Mouse (Mus musculus) embryonic facial prominence, embryonic 11.5 days (tissue): ENCODE measurements around the gene Mri1. TPM values are rescaled to one million over a fixed set of nuclear protein-coding genes. Genes with fewer than 3 reads are reported as not detected.

Experiments
- ATAC-seq: fragments of 200-750 bp; cut with Nextera tagmentation; replicated peaks from 2 replicates; pipeline ENCODE4 v1.8.0; 2017; ENCODE audit warnings: low read depth; ENCODE audit not compliant: insufficient number of reproducible peaks, low FRiP score, low TSS enrichment
- DNase-seq: peaks from one replicate; pipeline ENCODE4 v3.0.0-alpha.2; 2015; ENCODE audit warnings: low spot score
- H3K27ac ChIP-seq: fragments of 300-500 bp; sonication (generic); replicated peaks from 2 replicates; pipeline ENCODE4 v1.5.1; 2014; ENCODE audit warnings: mild to moderate bottlenecking, low read depth, low read length, control low read depth
- H3K27me3 ChIP-seq: fragments of 300-500 bp; sonication (generic); 2 replicates; pipeline ENCODE4 v1.6.1; 2014; ENCODE audit warnings: mild to moderate bottlenecking, low read length, moderate library complexity, mixed read lengths; ENCODE audit not compliant: control insufficient read depth, insufficient read depth
- H3K36me3 ChIP-seq: fragments of 300-500 bp; sonication (generic); replicated peaks from 2 replicates; pipeline ENCODE4 v1.6.1; 2014; ENCODE audit warnings: low read depth, mild to moderate bottlenecking, low read length, moderate library complexity, mixed read lengths; ENCODE audit not compliant: control insufficient read depth, insufficient read depth
- H3K4me1 ChIP-seq: fragments of 300-500 bp; sonication (generic); 2 replicates; pipeline ENCODE4 v1.6.1; 2014; ENCODE audit warnings: low read length, mixed read lengths; ENCODE audit not compliant: control insufficient read depth, insufficient read depth
- H3K4me2 ChIP-seq: fragments of 300-500 bp; sonication (generic); 2 replicates; pipeline ENCODE4 v1.6.1; 2014; ENCODE audit warnings: low read depth, mild to moderate bottlenecking, control low read depth, low read length, moderate library complexity
- H3K4me3 ChIP-seq: fragments of 300-500 bp; sonication (generic); 2 replicates; pipeline ENCODE4 v1.5.1; 2014; ENCODE audit warnings: low read depth, low read length, control low read depth
- H3K9ac ChIP-seq: fragments of 300-500 bp; sonication (generic); replicated peaks from 2 replicates; pipeline ENCODE4 v1.6.1; 2014; ENCODE audit warnings: mild to moderate bottlenecking, control low read depth, low read length
- H3K9me3 ChIP-seq: fragments of 300-500 bp; sonication (generic); replicated peaks from 2 replicates; pipeline ENCODE4 v1.6.1; 2016; ENCODE audit warnings: mild to moderate bottlenecking, low read length, inconsistent platforms, mixed read lengths; ENCODE audit not compliant: control insufficient read depth
- WGBS: fragments of 180-500 bp; shearing (Covaris S2); extraction: QIAGEN DNeasy Blood & Tissue Kit; methylation state at CpG from one replicate; pipeline ENCODE4 v1.1.7; 2014; 5-methylcytosine and 5-hydroxymethylcytosine counted together
- polyA plus RNA-seq: library from polyadenylated mRNA; unstranded; fragments of >200 nt; fragmentation: Nextera tagmentation; extraction: Ambion mirVana; gene quantifications from 2 replicates; pipeline ENCODE4 v1.2.1, GENCODE M21; 2014

Mri1 gene
- polyA plus RNA-seq, 1 experiment from 2014 or later, result 50.6 TPM

DNA sequence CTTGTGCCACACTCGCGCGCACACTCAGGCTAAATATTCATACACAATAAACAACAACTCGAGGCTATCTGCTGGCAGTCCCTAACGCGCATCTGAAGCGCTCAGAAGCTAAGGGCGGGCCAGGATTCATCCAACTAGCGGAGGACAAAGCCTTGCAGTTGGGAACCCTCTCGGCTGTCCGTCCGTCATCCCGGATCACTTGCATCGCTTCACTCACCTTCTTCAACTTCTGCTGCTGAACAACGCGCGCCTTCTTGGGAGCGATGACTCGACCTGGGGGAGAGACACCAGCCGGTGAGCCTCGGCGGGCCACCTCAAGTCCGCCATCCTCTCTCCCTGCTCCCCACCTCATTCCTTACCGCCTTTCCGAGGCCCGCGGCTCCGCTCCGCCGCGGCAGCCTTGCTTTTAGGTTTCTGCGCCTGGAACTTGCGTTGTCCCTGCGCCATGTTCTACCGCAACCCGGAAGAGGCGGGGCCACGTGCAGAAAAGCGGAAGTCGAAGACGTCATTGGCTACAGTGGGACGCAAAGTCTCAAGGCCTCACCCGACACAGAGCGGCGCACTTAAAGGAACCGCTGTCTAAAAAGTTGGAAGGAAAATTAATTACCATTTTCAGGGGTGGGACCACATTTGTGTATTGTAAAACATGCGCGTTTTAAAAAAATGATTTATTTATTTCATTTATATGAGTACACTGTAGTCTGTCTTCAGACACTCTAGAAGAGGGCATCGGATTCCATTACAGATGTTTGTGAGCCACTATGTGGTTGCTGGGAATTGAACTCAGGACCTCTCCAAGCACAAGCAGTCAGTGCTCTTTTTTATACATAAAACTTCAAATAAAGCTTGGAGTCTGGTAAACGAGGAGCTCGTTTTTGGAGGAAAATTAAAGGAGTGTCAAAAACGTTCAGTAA is 7.6 kb downstream of the Mri1 start, which contains the start of gene D8Ertd738e:
D8Ertd738e (minus strand) TSS at position 463 of the 914 bp plus-strand sequence.
- peak within 1 kb of the TSS; percentile 93 for H3K4me3 ChIP-seq
- peak within 1 kb of the TSS; percentile 58 for H3K4me2 ChIP-seq
- H3K4me1 ChIP-seq, result no peaks in the 10 kb centered on the region
- H3K9ac ChIP-seq, result peak within 1 kb of the TSS; percentile 88
- H3K9me3 ChIP-seq, result no peaks in the 10 kb centered on the region
- peak; percentile 96 for DNase-seq
- H3K36me3 ChIP-seq, result peaks cover 12% of the 10 kb centered on the region
- no peaks in the 10 kb centered on the region for H3K27me3 ChIP-seq
- 4% methylated on average over 52 of the region's 52 CpGs for WGBS
- peak within 1 kb of the TSS; percentile 56; the same call in 1 of the 2 replicates for H3K27ac ChIP-seq
- ATAC-seq, result peak; percentile 82; the same call in 1 of the 2 replicates

DNA sequence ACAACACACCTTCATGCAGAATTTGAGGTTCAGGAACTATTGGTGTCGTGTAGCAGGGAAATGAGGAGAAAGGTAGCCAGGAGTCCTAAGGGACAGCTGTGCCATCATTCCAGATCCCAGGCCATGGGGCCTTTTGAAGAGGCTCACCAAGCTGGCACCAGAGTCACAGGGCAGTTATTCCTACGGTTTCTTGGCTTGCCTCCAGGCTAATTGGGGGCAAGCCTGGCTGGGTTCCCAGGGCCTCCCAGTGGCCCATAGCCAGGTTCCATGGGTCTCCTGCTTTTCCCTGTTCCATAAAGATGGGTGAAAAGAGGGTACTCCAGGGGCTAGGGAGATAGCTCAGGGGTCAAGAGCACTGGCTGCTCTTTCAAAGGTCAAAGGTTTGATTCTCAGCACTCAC is 15.3 kb downstream of the Mri1 start:
- DNase-seq (no peak), ATAC-seq (no peak)
- no peaks in the 10 kb centered on the region for H3K4me1 ChIP-seq
- H3K4me2 ChIP-seq, result no peak overlapping the region
- peaks cover 9% of the 10 kb centered on the region for H3K36me3 ChIP-seq
- 69% methylated on average over 2 of the region's 2 CpGs for WGBS
- H3K9me3 ChIP-seq, result no peaks in the 10 kb centered on the region
- H3K9ac ChIP-seq, result no peak overlapping the region
- H3K4me3 ChIP-seq, result no peak overlapping the region
- no peaks in the 10 kb centered on the region for H3K27me3 ChIP-seq
- H3K27ac ChIP-seq, result no peak overlapping the region

DNA sequence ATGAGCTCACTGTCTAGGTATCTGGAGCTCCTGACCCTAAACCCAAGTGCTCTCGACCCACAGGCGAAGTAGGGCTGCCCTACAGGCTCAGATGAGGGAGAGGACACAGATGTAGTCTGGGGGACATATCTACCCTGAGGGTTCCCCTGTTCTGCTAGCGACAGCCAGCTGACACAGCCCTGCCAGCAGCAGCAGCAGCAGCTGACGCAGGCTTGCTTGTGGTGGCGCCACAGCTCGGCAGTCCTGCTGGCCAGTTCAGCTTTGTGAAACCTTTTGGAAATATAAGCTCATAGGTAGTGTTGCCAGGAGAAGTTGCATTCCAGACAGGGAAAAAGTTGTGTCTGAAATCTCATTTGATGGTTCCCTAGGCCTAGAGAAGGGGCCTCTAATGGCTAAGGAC is 16.0 kb downstream of the Mri1 start:
- H3K4me1 ChIP-seq, result no peaks in the 10 kb centered on the region; the same call in 1 of the 2 replicates
- H3K27ac ChIP-seq, result no peak overlapping the region
- 61% methylated on average over 6 of the region's 6 CpGs for WGBS
- no peak for ATAC-seq
- DNase-seq, result no peak
- no peak overlapping the region for H3K4me3 ChIP-seq
- no peaks in the 10 kb centered on the region for H3K27me3 ChIP-seq
- H3K36me3 ChIP-seq, result peaks cover 8% of the 10 kb centered on the region
- no peak overlapping the region for H3K9ac ChIP-seq
- no peak overlapping the region for H3K4me2 ChIP-seq
- no peaks in the 10 kb centered on the region for H3K9me3 ChIP-seq

DNA sequence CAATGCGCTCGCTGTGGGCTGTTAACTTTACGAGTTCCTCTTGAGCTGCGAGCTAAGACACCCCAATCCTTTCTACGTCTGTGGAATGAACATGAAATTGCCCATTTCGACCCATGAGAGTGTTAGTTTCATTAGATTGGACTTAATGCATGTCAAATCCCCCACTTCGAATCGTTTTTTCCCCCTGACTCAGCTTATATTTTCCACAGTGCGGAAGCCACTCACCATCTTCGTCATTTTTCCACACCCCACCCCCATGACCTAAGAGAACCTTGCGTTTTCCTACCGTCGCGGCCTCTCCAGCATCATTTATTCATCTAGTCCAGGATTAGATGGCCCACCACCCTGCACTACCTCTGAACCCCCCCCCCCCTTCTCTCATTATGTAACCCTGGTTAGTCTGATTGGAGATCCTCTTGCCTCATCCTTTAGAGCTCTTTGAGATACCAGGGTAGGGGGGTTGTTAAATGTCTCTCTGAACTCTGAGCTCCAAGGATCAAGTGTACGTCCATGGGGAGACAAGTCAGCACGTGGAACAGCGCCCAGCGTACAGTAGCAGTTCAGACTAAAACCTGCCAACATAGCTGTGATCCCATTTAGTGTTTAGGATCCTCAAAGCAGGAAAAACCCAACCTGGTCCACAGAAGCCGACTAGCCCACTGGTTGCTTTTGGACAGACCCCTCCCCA is 19.4 kb downstream of the Mri1 start:
- peaks cover 4% of the 10 kb centered on the region for H3K4me1 ChIP-seq
- DNase-seq (peak; percentile 15), ATAC-seq (peak; percentile 8; the same call in 1 of the 2 replicates)
- peak overlapping the region; percentile 67; the same call in 1 of the 2 replicates for H3K27ac ChIP-seq
- WGBS, result 21% methylated on average over 19 of the region's 19 CpGs
- H3K36me3 ChIP-seq, result no peaks in the 10 kb centered on the region
- peak overlapping the region; percentile 60 for H3K9ac ChIP-seq
- H3K4me2 ChIP-seq, result peak overlapping the region; percentile 61
- H3K27me3 ChIP-seq, result no peaks in the 10 kb centered on the region
- no peaks in the 10 kb centered on the region for H3K9me3 ChIP-seq
- H3K4me3 ChIP-seq, result peak overlapping the region; percentile 92

DNA sequence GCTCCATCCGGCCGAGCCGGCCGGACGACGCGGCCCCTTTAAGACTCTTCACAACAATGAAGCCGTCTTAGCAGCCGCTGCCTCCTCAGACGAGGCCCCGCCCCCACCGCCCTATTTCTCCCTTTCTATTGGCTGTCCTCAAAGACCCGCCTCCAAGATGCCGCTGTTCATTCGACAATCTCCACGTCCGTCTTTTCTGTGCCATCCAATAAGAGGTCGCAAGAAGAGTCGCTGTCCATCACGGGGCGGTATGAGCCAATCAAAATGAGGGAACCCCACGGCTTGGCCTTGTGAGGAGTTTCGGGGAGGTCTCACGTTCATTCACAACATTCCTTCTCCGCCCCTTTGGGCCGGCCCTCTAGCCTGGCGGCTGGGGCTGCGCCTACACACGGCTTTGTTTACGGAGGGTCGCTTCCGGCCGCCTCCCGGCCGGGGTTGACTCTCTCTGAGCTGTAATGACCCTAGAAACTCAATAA is 20.1 kb downstream of the Mri1 start, which contains the start of gene Zswim4:
Zswim4 (minus strand) TSS at position 58 of the 476 bp plus-strand sequence.
- no peaks in the 10 kb centered on the region for H3K36me3 ChIP-seq
- peak within 1 kb of the TSS; percentile 67; the same call in 1 of the 2 replicates for H3K27ac ChIP-seq
- H3K4me1 ChIP-seq, result peaks cover 4% of the 10 kb centered on the region
- under 1% methylated on average over 35 of the region's 35 CpGs for WGBS
- peak; percentile 99 for ATAC-seq
- peak; percentile 99 for DNase-seq
- no peaks in the 10 kb centered on the region for H3K27me3 ChIP-seq
- H3K4me2 ChIP-seq, result peak within 1 kb of the TSS; percentile 84
- H3K4me3 ChIP-seq, result peak within 1 kb of the TSS; percentile 92
- H3K9me3 ChIP-seq, result no peaks in the 10 kb centered on the region
- H3K9ac ChIP-seq, result peak within 1 kb of the TSS; percentile 94

DNA sequence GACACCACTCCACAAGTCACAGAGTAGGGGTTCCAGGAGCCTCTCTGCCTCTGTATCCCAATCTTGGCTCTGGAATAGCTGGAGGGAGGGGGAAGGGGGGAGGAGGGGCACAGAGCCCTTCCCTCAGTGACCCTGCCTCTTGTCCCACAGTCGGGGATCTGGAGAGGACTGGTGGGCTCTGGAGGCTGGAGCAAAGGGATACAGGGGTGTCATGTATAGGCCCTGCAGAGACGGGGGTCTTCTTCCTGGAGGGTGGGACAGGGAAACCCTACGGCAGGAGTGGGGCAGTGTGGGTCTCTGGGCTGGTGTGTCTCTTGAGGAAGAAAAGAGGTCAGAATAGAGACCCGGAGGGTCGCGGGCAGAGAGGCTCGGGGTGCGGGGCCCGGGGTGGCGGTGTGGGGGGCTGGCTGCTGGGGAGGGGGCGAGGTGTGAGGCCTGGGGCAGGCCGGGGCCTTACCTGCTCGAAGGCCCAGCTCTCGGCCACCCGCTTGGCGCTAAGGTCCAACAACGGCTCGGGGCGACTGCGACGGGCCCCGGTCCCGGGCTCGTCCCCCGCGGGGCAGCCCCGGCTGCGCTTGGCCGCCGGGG is 20.6 kb downstream of the Mri1 start:
- Histone ChIP-seq H3K4me1 (peaks cover 4% of the 10 kb centered on the region), H3K9me3 (no peaks in the 10 kb centered on the region), H3K9ac (peak overlapping the region; percentile 94), H3K4me2 (peak overlapping the region; percentile 84), H3K36me3 (no peaks in the 10 kb centered on the region; the same call in 1 of the 2 replicates), H3K4me3 (peak overlapping the region; percentile 92), H3K27me3 (no peaks in the 10 kb centered on the region), H3K27ac (0 out of 2 replicates have a peak overlapping the region, but pooled peaks have one; percentile 41)
- ATAC-seq, result peak; percentile 14; the same call in 1 of the 2 replicates
- 2% methylated on average over 29 of the region's 30 CpGs for WGBS
- DNase-seq, result peak; percentile 11

DNA sequence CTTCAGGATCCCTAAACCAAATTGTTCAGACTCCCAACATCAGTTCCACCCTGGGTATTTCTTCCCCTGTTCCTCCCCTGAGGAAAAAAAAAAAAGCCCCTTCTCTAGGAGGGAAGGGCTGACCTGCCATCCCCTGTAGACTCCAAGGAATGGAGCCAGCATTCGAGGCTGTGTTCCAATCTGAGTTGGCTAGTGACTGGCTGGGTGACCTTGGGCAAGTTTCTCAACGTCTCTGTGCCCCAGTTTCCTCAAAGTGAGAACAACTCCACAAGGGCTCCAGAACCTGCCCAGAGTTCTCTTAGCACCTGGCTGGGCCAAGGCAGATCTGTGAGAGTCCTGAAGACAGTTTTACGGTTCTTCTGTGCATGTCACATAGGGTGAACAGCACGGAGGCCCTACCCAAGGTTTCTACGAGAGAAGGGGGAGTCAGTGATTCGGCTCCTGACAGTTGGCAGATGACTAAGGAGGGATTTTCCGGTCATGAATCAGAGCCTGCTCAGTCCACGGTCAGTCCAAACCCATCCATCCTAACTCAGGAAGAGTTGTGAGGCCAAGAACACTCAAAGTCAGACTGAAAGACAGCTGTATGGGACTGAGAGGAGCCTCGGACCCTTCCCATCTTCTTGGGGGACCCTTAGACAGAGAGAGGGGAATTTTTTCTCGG is 21.2 kb downstream of the Mri1 start:
- Histone ChIP-seq H3K36me3 (no peaks in the 10 kb centered on the region; the same call in 1 of the 2 replicates), H3K27ac (no peak overlapping the region), H3K4me2 (peak overlapping the region; percentile 84), H3K9me3 (no peaks in the 10 kb centered on the region), H3K4me1 (peaks cover 4% of the 10 kb centered on the region), H3K27me3 (no peaks in the 10 kb centered on the region), H3K9ac (peak overlapping the region; percentile 94), H3K4me3 (peak overlapping the region; percentile 92)
- ATAC-seq (no peak), DNase-seq (no peak)
- 35% methylated on average over 10 of the region's 10 CpGs for WGBS
